Mouse (Mus musculus) layer of hippocampus, adult 8-10 months (tissue): ENCODE measurements around the gene Nfam1. TPM values are rescaled to one million over a fixed set of nuclear protein-coding genes. Genes with fewer than 3 reads are reported as not detected.
"Not testable (repeated sequence)": the region's sequence is repeated elsewhere in the genome, so short reads cannot be mapped to it uniquely, and the experiment has no call there.

Experiments used
- DNase-seq, 2 experiments: peaks; one replicate each; pipeline ENCODE4 v3.0.0; 2022; ENCODE audit warnings: low spot score in 2 of 2
- total RNA-seq, 4 experiments: library from RNA; stranded (reverse); gene quantifications; 2 replicates each; pipeline ENCODE4 v1.2.4; 2022

Gene Nfam1
- 1 to 10 TPM; 1.7 to 6.2 (median 3.5) TPM for total RNA-seq

DNA sequence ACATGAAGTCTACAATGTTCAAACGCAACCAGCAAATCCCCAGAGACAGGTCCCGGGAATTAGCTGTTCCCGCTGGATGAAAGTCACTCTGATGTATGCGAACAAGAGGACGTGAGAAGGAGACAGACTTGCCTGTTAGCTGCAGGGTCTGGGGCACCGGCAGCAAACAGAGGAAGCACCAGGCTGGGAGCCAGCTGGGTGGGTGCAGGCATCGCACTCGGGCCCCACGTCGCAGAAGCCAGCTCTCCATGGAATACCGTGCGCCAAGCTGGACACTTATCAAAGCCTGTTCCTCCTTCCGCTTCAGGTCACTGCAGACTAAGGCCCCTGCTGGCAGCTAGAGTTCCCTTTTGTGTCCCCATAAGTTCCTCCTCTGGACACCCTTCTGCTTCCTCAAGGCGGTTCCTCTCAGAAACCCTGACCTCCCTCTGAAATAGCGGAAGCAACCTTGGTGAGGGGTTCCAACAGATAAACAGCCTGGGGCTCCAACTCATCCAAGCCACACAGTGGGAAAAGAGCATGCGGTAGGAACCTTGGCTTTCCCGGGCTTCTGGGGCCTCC, at the start of gene Nfam1:
Nfam1 (minus strand) TSS at position 326 of the 561 bp plus-strand sequence.
- DNase-seq = no peak

- DNase-seq = no peak
Observed at GRCm38 (mm10) chr15:83075607-83076525, 42.8 kb upstream of the Nfam1 start.

DNA sequence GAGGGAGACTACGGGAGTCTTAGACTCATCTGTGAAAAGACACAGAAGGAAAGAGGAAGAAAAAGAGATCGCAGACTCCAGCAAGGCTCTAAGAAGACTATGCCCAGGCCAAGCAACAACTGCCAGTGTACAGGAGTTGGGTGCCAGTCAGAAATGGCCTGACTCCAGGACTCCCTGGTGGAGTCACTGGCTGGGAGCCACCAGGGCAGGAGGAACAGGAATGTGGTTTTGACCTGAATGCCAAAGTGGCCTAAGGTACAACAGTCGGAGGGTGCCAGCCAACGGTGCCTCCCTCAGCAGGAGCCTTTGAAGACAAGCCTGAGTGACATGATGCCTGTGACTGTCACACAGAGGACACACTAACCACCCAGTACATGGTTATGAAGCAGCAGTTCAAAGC, 41.1 kb upstream of the Nfam1 start:
- DNase-seq = no peak

GRCm38 (mm10) chr15:83071752-83072151, 38.6 kb upstream of the Nfam1 start:
- no peak for DNase-seq

- no peak for DNase-seq
Observed at GRCm38 (mm10) chr15:83070942-83071341, 37.8 kb upstream of the Nfam1 start.

GRCm38 (mm10) chr15:83068270-83068669, 35.2 kb upstream of the Nfam1 start:
- DNase-seq = no peak

DNA sequence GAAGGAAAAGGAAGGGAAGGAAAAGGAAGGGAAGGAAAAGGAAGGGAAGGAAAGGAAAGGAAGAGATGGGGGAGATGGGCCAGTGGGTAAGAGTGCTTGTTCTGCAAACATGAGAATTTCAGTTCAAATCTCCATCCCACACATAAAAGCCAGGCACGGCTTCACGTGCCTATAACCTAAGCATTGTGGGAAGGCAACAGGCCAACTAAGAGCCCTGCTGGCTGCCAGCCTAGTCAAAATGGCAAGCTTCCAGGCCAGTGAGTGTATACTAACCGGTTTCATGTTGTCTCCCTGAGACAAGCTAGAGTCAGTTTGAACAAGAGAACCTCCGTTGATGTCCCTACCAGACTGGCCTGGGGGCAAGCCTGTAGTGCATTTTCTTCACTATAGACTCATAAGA, 32.4 kb upstream of the Nfam1 start:
- DNase-seq = peak; percentile 43 to 70

DNA sequence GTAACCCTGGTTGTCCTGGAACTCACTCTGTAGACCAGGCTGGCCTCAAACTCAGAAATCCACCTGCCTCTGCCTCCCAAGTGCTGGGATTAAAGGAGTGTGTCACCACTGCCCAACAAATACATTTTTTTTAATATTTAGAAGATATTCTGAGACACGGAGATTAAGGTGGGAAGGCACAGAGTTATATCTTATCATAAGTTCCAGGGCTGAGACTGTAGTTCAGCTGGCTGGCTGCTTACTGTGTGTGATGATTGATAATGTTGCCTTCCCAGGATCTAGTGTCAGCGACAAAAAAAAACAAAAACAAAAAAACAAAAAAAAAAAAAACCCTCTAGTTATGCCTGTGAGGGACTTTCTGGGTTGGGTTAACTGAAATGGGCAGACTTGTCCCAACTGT, 29.5 kb upstream of the Nfam1 start:
- DNase-seq = not testable (repeated sequence)

DNA sequence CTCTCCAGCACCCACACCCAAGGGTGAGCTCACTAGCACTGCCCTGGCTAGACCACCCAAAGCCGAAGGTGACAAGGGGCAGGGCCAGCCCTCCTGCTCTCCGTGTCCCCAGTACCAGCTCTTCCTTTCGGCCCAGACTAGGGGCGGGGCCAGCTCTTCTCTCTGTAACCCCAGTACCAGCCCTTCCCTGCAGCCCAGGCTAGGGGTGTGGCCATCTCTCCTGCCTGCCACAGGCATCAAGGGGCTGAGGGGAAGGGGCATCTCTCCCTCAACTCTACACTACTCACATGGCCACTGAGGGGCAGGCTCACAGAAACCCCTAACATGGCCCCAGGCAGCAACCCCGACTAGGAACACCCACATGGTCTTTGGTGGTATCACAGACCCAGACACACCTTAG, 28.6 kb upstream of the Nfam1 start:
- no peak for DNase-seq

- no peak for DNase-seq
Observed at GRCm38 (mm10) chr15:83059233-83059660, 26.1 kb upstream of the Nfam1 start.

- no peak for DNase-seq
Observed at GRCm38 (mm10) chr15:83057533-83057932, 24.4 kb upstream of the Nfam1 start.

DNA sequence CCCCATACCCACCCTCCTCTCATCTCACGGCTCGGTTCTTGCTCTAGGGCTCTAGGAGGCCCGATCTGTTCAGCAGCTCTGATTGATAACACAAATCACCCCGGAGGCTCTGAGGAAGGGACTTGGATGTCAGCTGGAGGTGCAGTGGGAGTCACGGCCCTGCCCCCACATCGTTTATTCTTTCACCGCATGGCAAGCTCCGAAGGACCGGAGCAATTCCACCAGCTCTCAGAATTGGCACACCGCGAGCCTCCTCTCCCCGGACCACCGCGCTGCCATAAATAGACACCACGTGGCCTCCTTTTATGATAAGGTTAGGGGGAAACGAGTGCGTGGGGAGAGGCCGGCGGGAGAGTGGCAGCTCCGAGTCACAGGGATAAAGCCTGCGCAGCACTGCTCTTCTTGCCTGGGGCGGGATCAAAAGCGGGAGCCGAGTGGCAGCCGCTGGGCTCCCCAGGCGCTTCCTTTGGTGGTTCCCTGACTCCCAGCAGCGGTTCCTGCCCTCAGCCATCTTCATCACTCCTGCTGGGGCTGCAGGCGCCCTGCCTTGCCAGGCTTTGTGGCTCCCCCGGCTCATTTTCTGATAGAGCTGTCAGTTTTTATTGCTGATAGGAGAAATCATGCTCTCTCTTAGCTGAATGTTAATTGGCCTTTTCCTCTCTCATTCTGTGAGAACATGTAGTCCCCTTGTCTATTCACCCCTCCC, 23.4 kb upstream of the Nfam1 start:
- DNase-seq = peak; percentile 55 to 65

GRCm38 (mm10) chr15:83055569-83055968, 22.5 kb upstream of the Nfam1 start:
- DNase-seq = no peak

DNA sequence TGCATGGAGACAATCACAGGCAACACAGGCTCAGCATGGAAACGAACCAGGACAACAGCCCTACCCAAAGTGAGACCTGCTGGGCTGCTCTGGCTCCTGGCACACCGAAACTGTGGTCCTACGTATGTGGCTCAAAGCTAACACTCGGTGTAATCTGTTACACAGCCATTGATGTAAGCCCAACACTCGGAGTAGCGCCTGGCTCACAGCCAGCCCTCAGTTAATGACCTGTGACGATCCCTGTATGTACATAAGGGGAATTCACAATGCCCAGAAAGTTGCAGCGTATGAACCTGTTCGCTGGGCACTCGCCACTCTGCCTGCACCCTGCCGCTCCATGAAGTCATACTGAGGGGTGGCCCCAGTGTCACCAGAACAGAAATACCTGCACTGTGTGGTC, 20.2 kb upstream of the Nfam1 start:
- DNase-seq = no peak

DNA sequence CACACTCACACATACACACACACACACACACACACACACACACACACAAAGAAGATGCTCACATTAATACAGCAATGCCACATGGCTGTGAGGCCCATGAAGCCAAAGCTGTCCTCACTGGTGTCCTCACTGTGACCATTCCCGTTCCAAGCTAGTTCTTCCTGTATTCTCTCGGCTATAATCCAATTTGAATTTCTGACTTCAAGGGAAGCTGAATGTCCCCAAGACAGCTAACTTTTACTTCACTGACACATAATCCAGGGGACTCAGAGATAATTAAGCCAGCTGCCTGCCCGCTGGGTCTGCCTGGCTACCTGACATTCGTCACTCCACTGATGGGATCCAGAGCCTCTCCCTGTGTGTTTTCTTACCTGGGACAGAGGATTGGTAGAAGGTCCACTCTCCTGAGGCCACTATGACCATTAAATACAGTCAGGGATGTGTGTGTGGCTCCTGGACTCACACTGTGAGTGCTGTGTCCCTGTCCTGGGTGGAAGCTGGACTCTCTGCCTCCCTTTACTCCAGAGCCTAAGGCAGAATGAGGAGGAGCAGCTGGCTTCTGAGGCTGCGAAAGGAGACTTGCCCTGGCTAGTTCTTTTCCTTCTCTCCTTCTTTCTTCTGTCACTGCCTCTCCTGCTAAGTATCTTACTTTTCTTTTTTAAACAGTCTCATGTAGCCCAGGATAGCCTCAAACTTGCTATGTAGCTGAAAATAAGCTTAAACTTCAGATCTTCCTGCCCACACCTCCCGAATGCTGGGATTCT, 19.4 kb upstream of the Nfam1 start:
- no peak for DNase-seq

DNA sequence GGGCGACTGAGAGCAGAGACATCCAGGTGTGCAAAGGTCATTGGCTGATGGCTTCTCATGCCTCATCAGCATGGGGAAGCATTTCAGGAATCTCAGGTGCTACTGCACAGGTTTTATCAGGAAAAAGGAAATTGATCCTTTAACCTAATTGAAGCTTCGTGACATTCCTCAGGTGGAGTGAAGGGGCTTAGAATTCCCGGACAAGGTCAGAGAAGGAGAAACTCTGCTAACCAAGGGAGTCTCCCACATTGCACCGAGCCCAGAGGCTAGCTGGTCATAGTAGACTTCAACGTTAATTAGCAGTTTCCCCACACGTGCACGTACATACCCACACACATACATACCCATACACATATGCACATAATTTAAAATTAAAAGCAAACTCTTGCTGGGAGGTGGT, 13.6 kb upstream of the Nfam1 start:
- no peak for DNase-seq

- no peak for DNase-seq
Observed at GRCm38 (mm10) chr15:83046308-83046707, 13.2 kb upstream of the Nfam1 start.

DNA sequence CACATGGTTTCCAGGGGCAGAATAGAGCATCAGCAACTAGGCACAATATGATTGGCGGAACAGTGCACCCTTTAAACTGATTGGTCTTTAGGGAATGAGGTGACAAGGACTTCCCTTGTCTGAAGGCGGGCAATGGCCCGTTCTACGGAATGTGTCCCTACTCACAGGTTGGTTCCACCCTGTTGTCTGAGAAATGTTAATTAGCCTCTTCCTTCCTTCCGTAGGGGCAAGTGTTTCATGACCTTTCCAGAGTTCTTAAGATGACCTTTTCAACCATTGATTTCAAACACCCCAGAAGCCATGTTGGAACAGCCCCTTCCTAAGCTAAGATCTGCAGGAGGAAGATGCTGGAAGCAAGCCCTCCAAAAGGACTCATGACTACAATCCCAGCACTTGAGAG, 12.5 kb upstream of the Nfam1 start:
- DNase-seq = not testable (repeated sequence)

- DNase-seq = no peak
Observed at GRCm38 (mm10) chr15:83043362-83043708, 10.2 kb upstream of the Nfam1 start.

DNA sequence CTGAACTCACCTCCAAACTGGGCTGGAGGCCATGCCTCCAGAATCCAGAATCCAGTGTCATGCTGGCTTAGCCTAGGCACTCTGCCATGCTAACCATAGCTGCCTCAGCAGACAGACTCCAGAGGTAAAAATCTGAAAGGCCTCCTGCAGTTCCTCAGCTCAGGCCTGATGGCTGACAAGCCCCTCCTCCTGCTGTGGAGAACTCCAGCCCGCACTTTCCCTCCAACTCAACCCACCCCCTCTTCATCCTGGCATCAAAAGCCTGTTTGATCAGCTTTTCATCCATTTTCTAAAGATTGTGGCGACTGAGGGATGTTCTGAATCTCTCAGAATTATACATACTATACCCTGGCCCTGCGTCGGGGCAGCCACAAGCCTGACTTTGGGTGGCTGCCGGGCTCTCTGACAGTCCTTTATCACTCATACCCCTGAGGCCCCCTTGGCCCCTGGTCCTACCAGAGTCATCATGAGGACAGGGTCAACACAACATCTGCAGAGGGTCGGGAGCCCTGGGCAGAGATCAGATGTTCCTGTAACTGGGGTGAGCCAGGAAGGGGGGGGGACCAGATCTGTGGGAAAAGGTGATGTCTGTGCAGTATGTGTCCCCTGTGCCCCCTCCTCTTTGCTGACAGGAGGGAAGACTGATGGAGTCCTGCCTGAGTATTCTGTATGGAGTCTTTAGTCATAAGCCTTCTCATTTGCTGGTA, 9.7 kb upstream of the Nfam1 start:
- peak; percentile 48 to 50 for DNase-seq

DNA sequence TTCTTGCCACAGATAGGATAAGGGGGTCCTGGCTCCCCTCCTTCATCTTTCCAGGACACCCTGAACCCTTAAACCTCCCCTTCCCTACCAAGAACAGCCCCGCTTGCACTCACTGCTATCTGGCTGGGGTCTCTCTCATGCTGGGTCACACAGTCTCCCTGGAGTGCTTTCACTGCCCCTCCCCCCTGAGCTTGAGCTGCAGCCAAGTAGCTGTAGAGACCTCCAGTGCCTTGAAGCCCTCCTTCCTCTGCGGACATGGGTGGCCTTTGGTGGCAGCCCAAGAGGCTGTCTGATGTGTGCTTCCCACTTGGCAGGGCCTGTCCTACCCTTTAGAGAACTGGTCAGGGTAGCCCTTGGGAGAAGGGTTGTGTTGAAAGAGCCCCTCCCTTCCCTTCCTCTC, 7.0 kb upstream of the Nfam1 start:
- DNase-seq = no peak
